Mouse (Mus musculus) MEL-GATA-1-ER (cell line): ENCODE results near the gene Gpam.

Source experiments
- DNase-seq: peaks from one replicate; pipeline ENCODE4 v3.0.0-alpha.2; 2012; ENCODE audit warnings: low read depth; ENCODE audit errors: extremely low read depth

The Gpam gene

GRCm38 (mm10) chr19:55139301-55139700, 12.3 kb upstream of the Gpam start:
- no peak for DNase-seq

GRCm38 (mm10) chr19:55138506-55138905, 11.5 kb upstream of the Gpam start:
- DNase-seq: no peak

GRCm38 (mm10) chr19:55137884-55138283, 10.8 kb upstream of the Gpam start:
- DNase-seq: no peak

GRCm38 (mm10) chr19:55136693-55137427, 9.8 kb upstream of the Gpam start:
- DNase-seq: no peak

GRCm38 (mm10) chr19:55135918-55136317, 8.9 kb upstream of the Gpam start:
- no peak for DNase-seq

- no peak for DNase-seq
These were observed 7.5 kb upstream of the Gpam start for GRCm38 (mm10) chr19:55134521-55134920.

GRCm38 (mm10) chr19:55132476-55132875, 5.4 kb upstream of the Gpam start:
- no peak for DNase-seq

GRCm38 (mm10) chr19:55131747-55132146, 4.7 kb upstream of the Gpam start:
- no peak for DNase-seq

GRCm38 (mm10) chr19:55128469-55128868, 1.4 kb upstream of the Gpam start:
- DNase-seq: no peak

- no peak for DNase-seq
These were observed 1.6 kb downstream of the Gpam start for GRCm38 (mm10) chr19:55125456-55125855.

GRCm38 (mm10) chr19:55123001-55123536, 4.0 kb downstream of the Gpam start:
- no peak for DNase-seq

GRCm38 (mm10) chr19:55122351-55122980, 4.6 kb downstream of the Gpam start:
- DNase-seq: no peak

- DNase-seq: no peak
These were observed 5.2 kb downstream of the Gpam start for GRCm38 (mm10) chr19:55121836-55122235.

GRCm38 (mm10) chr19:55120518-55121244, 6.4 kb downstream of the Gpam start:
- no peak for DNase-seq

GRCm38 (mm10) chr19:55119541-55119940, 7.5 kb downstream of the Gpam start:
- no peak for DNase-seq

- no peak for DNase-seq
These were observed 9.0 kb downstream of the Gpam start for GRCm38 (mm10) chr19:55117991-55118390.

GRCm38 (mm10) chr19:55117059-55117815, 9.8 kb downstream of the Gpam start:
- no peak for DNase-seq

GRCm38 (mm10) chr19:55115532-55115931, 11.5 kb downstream of the Gpam start:
- no peak for DNase-seq

GRCm38 (mm10) chr19:55114825-55115395, 12.1 kb downstream of the Gpam start:
- DNase-seq: no peak

GRCm38 (mm10) chr19:55107896-55108295, 19.1 kb downstream of the Gpam start:
- no peak for DNase-seq

- no peak for DNase-seq
These were observed 21.1 kb downstream of the Gpam start for GRCm38 (mm10) chr19:55105969-55106368.
